Mouse (Mus musculus): ENCODE data around the gene Clip1.

GRCm38 (mm10) chr5:123580043-123580442, 104.4 kb downstream of the Clip1 start:
- no peak for TF ChIP-seq CTCF (IDR thresholded peaks at IDR 0.05; ENCODE audit: control insufficient read depth, insufficient read depth, insufficient replicate concordance, low read depth, low read length)
- TF ChIP-seq POLR2A (IDR thresholded peaks at IDR 0.05; ENCODE audit: control insufficient read depth, low read depth, low read length): no peak
